Mouse (Mus musculus) stomach, embryonic 15.5 days (tissue): ENCODE data around the gene Sumf2. TPM values are rescaled to one million over a fixed set of nuclear protein-coding genes. Genes with fewer than 3 reads are reported as not detected.
"Not testable (repeated sequence)": the region's sequence is repeated elsewhere in the genome, so short reads cannot be mapped to it uniquely, and the experiment has no call there.

ENCODE experiments used
- ATAC-seq: fragments of 200-750 bp; cut with Nextera tagmentation; 2 replicates; pipeline ENCODE4 v1.8.0; 2017; ENCODE audit warnings: low read depth, moderate number of reproducible peaks, moderate TSS enrichment; ENCODE audit not compliant: insufficient read depth, low FRiP score
- H3K27ac ChIP-seq: fragments of 300-500 bp; sonication (generic); 2 replicates; pipeline ENCODE4 v1.5.1; 2015; ENCODE audit warnings: mild to moderate bottlenecking, inconsistent platforms
- H3K27me3 ChIP-seq: fragments of 300-500 bp; sonication (generic); replicated peaks from 2 replicates; pipeline ENCODE4 v1.6.1; 2015; ENCODE audit warnings: inconsistent platforms
- H3K36me3 ChIP-seq: fragments of 300-500 bp; sonication (generic); 2 replicates; pipeline ENCODE4 v1.6.1; 2015; ENCODE audit warnings: inconsistent platforms
- H3K4me1 ChIP-seq: fragments of 300-500 bp; sonication (generic); 2 replicates; pipeline ENCODE4 v1.6.1; 2015; ENCODE audit warnings: inconsistent platforms
- H3K4me2 ChIP-seq: fragments of 300-500 bp; sonication (generic); 2 replicates; pipeline ENCODE4 v1.6.1; 2015; ENCODE audit warnings: mild to moderate bottlenecking, inconsistent platforms
- H3K4me3 ChIP-seq: fragments of 300-500 bp; sonication (generic); replicated peaks from 2 replicates; pipeline ENCODE4 v1.5.1; 2015; ENCODE audit warnings: inconsistent platforms
- H3K9ac ChIP-seq: fragments of 300-500 bp; sonication (generic); 2 replicates; pipeline ENCODE4 v1.6.1; 2015; ENCODE audit warnings: inconsistent platforms
- H3K9me3 ChIP-seq: fragments of 300-500 bp; sonication (generic); 2 replicates; pipeline ENCODE4 v1.6.1; 2016; ENCODE audit warnings: inconsistent platforms
- WGBS: fragments of 180-500 bp; shearing (Covaris S2); methylation state at CpG from one replicate; pipeline ENCODE4 v1.1.7; 2015; 5-methylcytosine and 5-hydroxymethylcytosine counted together
- polyA plus RNA-seq: library from polyadenylated mRNA; unstranded; fragments of >200 nt; fragmentation: Nextera tagmentation; extraction: Ambion mirVana; gene quantifications from 2 replicates; pipeline ENCODE4 v1.2.1, GENCODE M21; 2015

Gene Sumf2
- polyA plus RNA-seq, 1 experiment from 2014 or later: 40.1 TPM

GRCm38 (mm10) chr5:129877731-129878455 lies 31.1 kb downstream of the Sumf2 start:
- Histone ChIP-seq H3K9ac (no peak overlapping the region), H3K4me1 (no peaks in the 10 kb centered on the region), H3K27ac (no peak overlapping the region), H3K36me3 (peaks cover 14% of the 10 kb centered on the region), H3K9me3 (no peaks in the 10 kb centered on the region), H3K27me3 (no peaks in the 10 kb centered on the region), H3K4me3 (no peak overlapping the region), H3K4me2 (no peak overlapping the region)
- ATAC-seq: no peak
- WGBS: 66% methylated on average over 9 of the region's 9 CpGs

- no peaks in the 10 kb centered on the region for H3K4me1 ChIP-seq
- H3K36me3 ChIP-seq: peaks cover 20% of the 10 kb centered on the region
- H3K27ac ChIP-seq: no peak overlapping the region
- H3K9ac ChIP-seq: no peak overlapping the region
- WGBS: 49% methylated on average over 2 of the region's 2 CpGs
- no peak overlapping the region for H3K4me2 ChIP-seq
- H3K4me3 ChIP-seq: no peak overlapping the region
- no peaks in the 10 kb centered on the region for H3K9me3 ChIP-seq
- 0 out of 2 replicates have a peak, but pooled peaks have one; percentile 31 for ATAC-seq
- H3K27me3 ChIP-seq: no peaks in the 10 kb centered on the region
Measured at GRCm38 (mm10) chr5:129878946-129879345, 32.2 kb downstream of the Sumf2 start.

DNA sequence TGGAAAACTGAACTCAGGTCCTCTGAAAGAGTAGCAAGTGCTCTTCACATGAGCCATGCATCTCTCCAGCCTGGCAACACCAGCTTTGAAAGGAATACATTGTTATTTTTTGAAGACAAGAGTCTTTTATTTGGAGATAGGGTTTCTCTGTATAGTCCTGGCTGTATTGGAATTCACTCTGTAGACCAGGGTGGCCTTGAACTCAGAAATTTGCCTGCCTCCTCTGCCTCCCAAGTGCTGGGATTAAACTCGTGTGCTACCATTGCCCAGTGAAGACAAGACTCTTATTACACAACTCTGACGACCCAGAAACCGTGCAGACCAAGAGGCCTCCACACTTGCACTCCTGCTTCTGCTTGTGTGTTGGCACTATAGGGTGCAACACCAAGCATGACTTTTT lies 33.1 kb downstream of the Sumf2 start:
- Histone ChIP-seq H3K9me3 (no peaks in the 10 kb centered on the region), H3K27ac (no peak overlapping the region), H3K36me3 (peaks cover 24% of the 10 kb centered on the region), H3K27me3 (no peaks in the 10 kb centered on the region), H3K4me2 (no peak overlapping the region), H3K4me1 (no peaks in the 10 kb centered on the region), H3K4me3 (no peak overlapping the region), H3K9ac (no peak overlapping the region)
- ATAC-seq: no peak
- 76% methylated on average over 3 of the region's 3 CpGs for WGBS

GRCm38 (mm10) chr5:129886271-129886670 lies 39.5 kb downstream of the Sumf2 start:
- Histone ChIP-seq H3K9ac (peak overlapping the region; percentile 71; the same call in 1 of the 2 replicates), H3K27me3 (no peaks in the 10 kb centered on the region), H3K4me3 (peak overlapping the region; percentile 86), H3K9me3 (no peaks in the 10 kb centered on the region), H3K4me1 (0 out of 2 replicates have a peak, but pooled peaks cover 7% of the 10 kb centered on the region), H3K27ac (peak overlapping the region; percentile 97; the same call in 1 of the 2 replicates), H3K36me3 (peaks cover 16% of the 10 kb centered on the region), H3K4me2 (peak overlapping the region; percentile 65)
- no peak for ATAC-seq
- WGBS: 28% methylated on average over 10 of the region's 10 CpGs

- peak within 1 kb of the TSS; percentile 97 for H3K27ac ChIP-seq
- ATAC-seq: peak; percentile 100
- 0 out of 2 replicates have a peak, but pooled peaks cover 7% of the 10 kb centered on the region for H3K4me1 ChIP-seq
- H3K4me3 ChIP-seq: peak within 1 kb of the TSS; percentile 86
- H3K36me3 ChIP-seq: peaks cover 10% of the 10 kb centered on the region; the same call in 1 of the 2 replicates
- H3K9me3 ChIP-seq: no peaks in the 10 kb centered on the region
- peak within 1 kb of the TSS; percentile 71 for H3K9ac ChIP-seq
- under 1% methylated on average over 46 of the region's 46 CpGs for WGBS
- H3K4me2 ChIP-seq: peak within 1 kb of the TSS; percentile 65
- no peaks in the 10 kb centered on the region for H3K27me3 ChIP-seq
Measured at GRCm38 (mm10) chr5:129886911-129887636, 40.3 kb downstream of the Sumf2 start, which contains the start of gene Chchd2. Chchd2 (minus strand) TSS chr5:129887470.

- 83% methylated on average over 6 of the region's 7 CpGs for WGBS
- not testable (repeated sequence) for H3K4me2 ChIP-seq, H3K4me1 ChIP-seq, ATAC-seq, H3K27me3 ChIP-seq, H3K36me3 ChIP-seq, H3K27ac ChIP-seq, H3K4me3 ChIP-seq, H3K9ac ChIP-seq, H3K9me3 ChIP-seq
Measured at GRCm38 (mm10) chr5:129890390-129890789, 43.6 kb downstream of the Sumf2 start.

GRCm38 (mm10) chr5:129895198-129896088 lies 48.7 kb downstream of the Sumf2 start, which contains the start of gene Zbed5:
Zbed5 (plus strand) TSS chr5:129895723.
- Histone ChIP-seq H3K27ac (no peak within 1 kb of the TSS), H3K9ac (peak within 1 kb of the TSS; percentile 42), H3K27me3 (no peaks in the 10 kb centered on the region), H3K9me3 (no peaks in the 10 kb centered on the region), H3K36me3 (no peaks in the 10 kb centered on the region), H3K4me3 (peak within 1 kb of the TSS; percentile 64), H3K4me2 (peak within 1 kb of the TSS; percentile 90), H3K4me1 (no peaks in the 10 kb centered on the region)
- ATAC-seq: peak; percentile 100
- WGBS: 2% methylated on average over 44 of the region's 44 CpGs

DNA sequence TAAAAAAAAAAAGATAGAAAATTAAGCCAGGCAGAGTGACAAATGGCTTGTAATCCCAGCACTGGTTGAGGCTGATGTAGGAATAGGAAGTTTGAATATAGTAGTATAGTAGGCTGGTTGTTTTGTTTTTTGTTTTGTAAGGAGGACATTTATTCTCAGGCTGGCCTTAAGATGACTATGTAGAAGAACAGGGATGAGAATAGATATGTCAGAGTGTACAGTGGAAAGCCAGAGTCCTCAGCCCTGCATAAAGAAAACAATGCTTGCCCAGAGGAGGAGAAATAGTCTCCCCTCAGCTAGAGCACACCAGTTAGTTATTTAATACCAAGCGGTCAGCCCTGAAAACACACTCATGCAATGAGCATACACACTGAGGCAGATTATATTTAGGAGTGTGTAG lies 51.7 kb downstream of the Sumf2 start, which contains the start of gene Phkg1:
Phkg1 (minus strand) TSS at position 101 of the 400 bp plus-strand sequence.
- H3K4me3 ChIP-seq: no peak within 1 kb of the TSS
- no peaks in the 10 kb centered on the region for H3K4me1 ChIP-seq
- H3K9ac ChIP-seq: no peak within 1 kb of the TSS
- no peak within 1 kb of the TSS for H3K27ac ChIP-seq
- no peak for ATAC-seq
- no peaks in the 10 kb centered on the region for H3K36me3 ChIP-seq
- no peaks in the 10 kb centered on the region for H3K9me3 ChIP-seq
- no peak within 1 kb of the TSS for H3K4me2 ChIP-seq
- no peaks in the 10 kb centered on the region for H3K27me3 ChIP-seq
- WGBS: 96% methylated on average over 1 of the region's 1 CpGs

DNA sequence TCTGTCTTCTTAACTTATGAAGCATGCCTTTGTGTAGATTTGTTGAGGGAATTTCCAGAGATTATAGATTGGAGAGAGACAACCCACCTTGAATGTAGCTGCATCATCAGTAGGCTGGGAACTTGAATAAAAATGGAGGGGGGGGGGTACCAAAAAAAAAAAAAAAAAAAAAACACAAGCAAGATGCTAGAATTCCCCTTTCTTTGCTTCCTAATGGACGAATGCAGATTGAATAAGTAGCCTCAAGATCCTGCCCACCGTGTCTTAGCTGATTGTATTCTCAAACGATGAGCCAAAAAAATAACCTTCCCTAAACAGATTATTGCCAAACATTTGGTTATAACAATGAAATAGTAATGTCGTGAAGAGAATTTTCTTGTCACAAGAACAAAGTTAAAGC lies 61.0 kb downstream of the Sumf2 start:
- Histone ChIP-seq H3K4me1 (no peaks in the 10 kb centered on the region), H3K27me3 (no peaks in the 10 kb centered on the region), H3K9ac (no peak overlapping the region), H3K36me3 (no peaks in the 10 kb centered on the region), H3K4me3 (peak overlapping the region; percentile 71), H3K9me3 (no peaks in the 10 kb centered on the region), H3K4me2 (peak overlapping the region; percentile 95), H3K27ac (peak overlapping the region; percentile 8; the same call in 1 of the 2 replicates)
- WGBS: 24% methylated on average over 4 of the region's 4 CpGs
- ATAC-seq: no peak

DNA sequence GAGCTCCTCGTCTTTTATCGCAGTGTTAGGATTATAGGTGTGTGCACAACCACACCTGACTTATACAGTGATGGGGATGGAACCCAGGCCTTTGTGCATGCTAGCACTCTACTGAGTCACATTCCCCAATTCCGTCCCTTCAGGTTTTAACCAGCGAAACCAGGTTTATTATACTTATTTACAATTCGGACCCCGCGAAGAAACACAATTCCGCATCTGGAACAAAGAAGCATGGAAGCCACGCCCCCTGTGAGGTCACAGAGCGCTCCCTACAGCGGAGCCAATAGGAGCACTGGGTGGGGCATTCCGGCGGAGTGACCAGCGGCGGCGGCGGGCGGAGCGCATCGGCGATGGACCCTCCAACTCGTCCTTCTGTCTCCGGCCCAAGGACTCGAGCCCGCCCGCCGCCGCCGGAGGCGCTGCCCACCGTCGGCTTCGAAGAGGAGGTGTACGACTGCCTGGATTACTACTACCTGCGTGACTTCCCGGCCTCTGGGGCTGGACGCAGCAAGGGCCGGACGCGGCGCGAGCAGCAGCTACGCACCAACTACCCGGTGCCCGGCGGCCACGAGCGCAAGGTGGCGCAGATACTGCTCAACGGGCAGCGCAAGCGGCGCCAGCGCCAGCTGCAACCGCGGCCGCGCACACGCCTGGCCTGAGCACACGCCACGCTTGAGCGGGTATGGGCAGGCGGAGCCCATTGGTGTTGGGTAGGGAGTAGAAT lies 61.6 kb downstream of the Sumf2 start, which contains the start of gene Nupr1l:
Nupr1l (plus strand) TSS at position 299 of the 724 bp plus-strand sequence.
- H3K27ac ChIP-seq: peak within 1 kb of the TSS; percentile 84
- H3K4me2 ChIP-seq: peak within 1 kb of the TSS; percentile 95
- H3K4me1 ChIP-seq: no peaks in the 10 kb centered on the region
- peak within 1 kb of the TSS; percentile 71 for H3K4me3 ChIP-seq
- H3K9me3 ChIP-seq: no peaks in the 10 kb centered on the region
- ATAC-seq: peak; percentile 98
- no peaks in the 10 kb centered on the region for H3K36me3 ChIP-seq
- no peaks in the 10 kb centered on the region for H3K27me3 ChIP-seq
- under 1% methylated on average over 63 of the region's 63 CpGs for WGBS
- H3K9ac ChIP-seq: peak within 1 kb of the TSS; percentile 82

GRCm38 (mm10) chr5:129909147-129909546 lies 62.4 kb downstream of the Sumf2 start:
- no peaks in the 10 kb centered on the region for H3K4me1 ChIP-seq
- H3K4me2 ChIP-seq: peak overlapping the region; percentile 95
- peak overlapping the region; percentile 71 for H3K4me3 ChIP-seq
- no peaks in the 10 kb centered on the region for H3K27me3 ChIP-seq
- 69% methylated on average over 9 of the region's 9 CpGs for WGBS
- H3K9me3 ChIP-seq: no peaks in the 10 kb centered on the region
- H3K27ac ChIP-seq: peak overlapping the region; percentile 84; the same call in 1 of the 2 replicates
- H3K9ac ChIP-seq: no peak overlapping the region
- no peaks in the 10 kb centered on the region for H3K36me3 ChIP-seq
- no peak for ATAC-seq
